Mouse (Mus musculus): ENCODE data around the gene Ash1l. TPM values are rescaled to one million over a fixed set of nuclear protein-coding genes. Genes with fewer than 3 reads are reported as not detected.
A peak's percentile ranks its signal among the peaks of the same experiment; 100 is the strongest.
"Not testable (repeated sequence)": the region's sequence is repeated elsewhere in the genome, so short reads cannot be mapped to it uniquely, and the experiment has no call there.

The Ash1l gene
- polyA plus RNA-seq, 1 experiment = 5.4 TPM

- H3ac ChIP-seq (ENCODE audit: control insufficient read depth, insufficient read length, low read depth) = no peak overlapping the region
Observed at GRCm38 (mm10) chr3:88944109-88944508, 6.3 kb upstream of the Ash1l start.

GRCm38 (mm10) chr3:88949786-88950575, 441 bp upstream of the Ash1l start:
- H3K36me3 ChIP-seq (ENCODE audit: control insufficient read depth, insufficient read depth) = no peaks in the 10 kb centered on the region
- H3K4me3 ChIP-seq (ENCODE audit: insufficient read depth, poor library complexity, severe bottlenecking) = peak overlapping the region; percentile 81
- TF ChIP-seq MAX (IDR thresholded peaks at IDR 0.05) (peak; percentile 56), FOSL1 (IDR thresholded peaks at IDR 0.05; ENCODE audit: insufficient read depth, low read length, poor library complexity, severe bottlenecking) (no peak)
- H3ac ChIP-seq (ENCODE audit: control insufficient read depth, insufficient read length, low read depth) = peak overlapping the region; percentile 83
- H3K79me3 ChIP-seq (ENCODE audit: low read depth) = peaks cover 81% of the 10 kb centered on the region
- H3K79me2 ChIP-seq (ENCODE audit: control insufficient read depth, insufficient read depth) = peaks cover 92% of the 10 kb centered on the region
- no peaks in the 10 kb centered on the region for H3K27me3 ChIP-seq (ENCODE audit: control insufficient read depth, insufficient read depth, insufficient read length)

More at GRCm38 (mm10) chr3:88944109-88944508, 6.3 kb upstream of the Ash1l start:
- Histone ChIP-seq H3K4me3 (ENCODE audit: insufficient read depth, poor library complexity, severe bottlenecking) (no peak overlapping the region), H3K79me3 (ENCODE audit: low read depth) (peaks cover 40% of the 10 kb centered on the region), H3K79me2 (ENCODE audit: control insufficient read depth, insufficient read depth) (peaks cover 60% of the 10 kb centered on the region), H3K36me3 (ENCODE audit: control insufficient read depth, insufficient read depth) (peaks cover 23% of the 10 kb centered on the region), H3K27me3 (ENCODE audit: control insufficient read depth, insufficient read depth, insufficient read length) (no peaks in the 10 kb centered on the region)
- TF ChIP-seq CEBPB (IDR thresholded peaks at IDR 0.05; ENCODE audit: low read depth) = no peak
- TF ChIP-seq CTCF (IDR thresholded peaks at IDR 0.05; ENCODE audit: control insufficient read depth, insufficient read depth, insufficient read length) = no peak
- no peak for TF ChIP-seq MYOG (IDR thresholded peaks at IDR 0.05; ENCODE audit: control insufficient read depth, extremely low read depth, insufficient read length)
- no peak for TF ChIP-seq FOSL1 (IDR thresholded peaks at IDR 0.05; ENCODE audit: insufficient read depth, low read length, poor library complexity, severe bottlenecking)
- TF ChIP-seq MYOD1 (IDR thresholded peaks at IDR 0.05; ENCODE audit: control insufficient read depth, insufficient read length, low read depth) = no peak
- TF ChIP-seq MAX (IDR thresholded peaks at IDR 0.05) = no peak
- no peak for TF ChIP-seq USF1 (IDR thresholded peaks at IDR 0.05; ENCODE audit: low read depth)

GRCm38 (mm10) chr3:88951327-88951800, 942 bp downstream of the Ash1l start:
- Histone ChIP-seq H3K79me3 (ENCODE audit: low read depth) (peaks cover 82% of the 10 kb centered on the region), H3K27me3 (ENCODE audit: control insufficient read depth, insufficient read depth, insufficient read length) (no peaks in the 10 kb centered on the region), H3K4me3 (ENCODE audit: insufficient read depth, poor library complexity, severe bottlenecking) (peak overlapping the region; percentile 81), H3ac (ENCODE audit: control insufficient read depth, insufficient read length, low read depth) (peak overlapping the region; percentile 94), H3K79me2 (ENCODE audit: control insufficient read depth, insufficient read depth) (peaks cover 92% of the 10 kb centered on the region), H3K36me3 (ENCODE audit: control insufficient read depth, insufficient read depth) (no peaks in the 10 kb centered on the region)
- no peak for TF ChIP-seq CTCF (IDR thresholded peaks at IDR 0.05; ENCODE audit: control insufficient read depth, insufficient read depth, insufficient read length)
- TF ChIP-seq CEBPB (IDR thresholded peaks at IDR 0.05; ENCODE audit: low read depth) = no peak
- TF ChIP-seq MYOG (IDR thresholded peaks at IDR 0.05; ENCODE audit: control insufficient read depth, extremely low read depth, insufficient read length) = no peak
- no peak for TF ChIP-seq MYOD1 (IDR thresholded peaks at IDR 0.05; ENCODE audit: control insufficient read depth, insufficient read length, low read depth)
- no peak for TF ChIP-seq USF1 (IDR thresholded peaks at IDR 0.05; ENCODE audit: low read depth)
- TF ChIP-seq MAX (IDR thresholded peaks at IDR 0.05) = no peak
- no peak for TF ChIP-seq FOSL1 (IDR thresholded peaks at IDR 0.05; ENCODE audit: insufficient read depth, low read length, poor library complexity, severe bottlenecking)

GRCm38 (mm10) chr3:88953246-88953645, 2.8 kb downstream of the Ash1l start:
- Histone ChIP-seq H3K79me3 (ENCODE audit: low read depth) (peaks cover 84% of the 10 kb centered on the region), H3K79me2 (ENCODE audit: control insufficient read depth, insufficient read depth) (peaks cover 92% of the 10 kb centered on the region), H3K4me3 (ENCODE audit: insufficient read depth, poor library complexity, severe bottlenecking) (no peak overlapping the region), H3ac (ENCODE audit: control insufficient read depth, insufficient read length, low read depth) (no peak overlapping the region), H3K36me3 (ENCODE audit: control insufficient read depth, insufficient read depth) (no peaks in the 10 kb centered on the region), H3K27me3 (ENCODE audit: control insufficient read depth, insufficient read depth, insufficient read length) (no peaks in the 10 kb centered on the region)
- TF ChIP-seq USF1 (IDR thresholded peaks at IDR 0.05; ENCODE audit: low read depth) (no peak), CEBPB (IDR thresholded peaks at IDR 0.05; ENCODE audit: low read depth) (no peak), FOSL1 (IDR thresholded peaks at IDR 0.05; ENCODE audit: insufficient read depth, low read length, poor library complexity, severe bottlenecking) (no peak), MYOG (IDR thresholded peaks at IDR 0.05; ENCODE audit: control insufficient read depth, extremely low read depth, insufficient read length) (no peak), CTCF (IDR thresholded peaks at IDR 0.05; ENCODE audit: control insufficient read depth, insufficient read depth, insufficient read length) (no peak), MYOD1 (IDR thresholded peaks at IDR 0.05; ENCODE audit: control insufficient read depth, insufficient read length, low read depth) (no peak), MAX (IDR thresholded peaks at IDR 0.05) (no peak)

- Histone ChIP-seq H3K79me2 (ENCODE audit: control insufficient read depth, insufficient read depth) (peaks cover 92% of the 10 kb centered on the region), H3K79me3 (ENCODE audit: low read depth) (peaks cover 85% of the 10 kb centered on the region), H3ac (ENCODE audit: control insufficient read depth, insufficient read length, low read depth) (no peak overlapping the region), H3K27me3 (ENCODE audit: control insufficient read depth, insufficient read depth, insufficient read length) (no peaks in the 10 kb centered on the region), H3K36me3 (ENCODE audit: control insufficient read depth, insufficient read depth) (no peaks in the 10 kb centered on the region), H3K4me3 (ENCODE audit: insufficient read depth, poor library complexity, severe bottlenecking) (no peak overlapping the region)
- TF ChIP-seq CEBPB (IDR thresholded peaks at IDR 0.05; ENCODE audit: low read depth) (no peak), MAX (IDR thresholded peaks at IDR 0.05) (no peak), CTCF (IDR thresholded peaks at IDR 0.05; ENCODE audit: control insufficient read depth, insufficient read depth, insufficient read length) (no peak), MYOG (IDR thresholded peaks at IDR 0.05; ENCODE audit: control insufficient read depth, extremely low read depth, insufficient read length) (no peak), MYOD1 (IDR thresholded peaks at IDR 0.05; ENCODE audit: control insufficient read depth, insufficient read length, low read depth) (no peak), FOSL1 (IDR thresholded peaks at IDR 0.05; ENCODE audit: insufficient read depth, low read length, poor library complexity, severe bottlenecking) (no peak), USF1 (IDR thresholded peaks at IDR 0.05; ENCODE audit: low read depth) (no peak)
Observed at GRCm38 (mm10) chr3:88953736-88954135, 3.3 kb downstream of the Ash1l start.

GRCm38 (mm10) chr3:88963211-88963610, 12.8 kb downstream of the Ash1l start:
- peaks cover 85% of the 10 kb centered on the region for H3K79me3 ChIP-seq (ENCODE audit: low read depth)
- H3K4me3 ChIP-seq (ENCODE audit: insufficient read depth, poor library complexity, severe bottlenecking); H3K27me3 ChIP-seq (ENCODE audit: control insufficient read depth, insufficient read depth, insufficient read length); H3ac ChIP-seq (ENCODE audit: control insufficient read depth, insufficient read length, low read depth): not testable (repeated sequence)
- peaks cover 100% of the 10 kb centered on the region for H3K79me2 ChIP-seq (ENCODE audit: control insufficient read depth, insufficient read depth)
- peaks cover 25% of the 10 kb centered on the region for H3K36me3 ChIP-seq (ENCODE audit: control insufficient read depth, insufficient read depth)

Measured in C2C12 (cell line).